In genomic region chr9:114448700-114449099, GRCm38 (mm10) we compare ENCODE assay signal across 33 mouse cellular contexts. TPM values are rescaled to one million over a fixed set of nuclear protein-coding genes. Genes with fewer than 3 reads are reported as not detected.
DNase-seq lines count a peak whose midpoint lies in the region; ATAC-seq and TF ChIP-seq lines count a peak whose summit lies in the region.
"Had no signal": no experiment of that assay in that cellular context is flagged by ENCODE, and none has a peak within 500 bp of the region (broad histone marks: within the 10 kb centered on the region; RNA-seq: fewer than 3 reads in every experiment).

No protein-coding gene starts in this region.

- H3K4me3 ChIP-seq in intestine, embryonic 16.5 days (ENCODE audit: low read length) = no peak overlapping the region
- no peak overlapping the region for H3K4me3 ChIP-seq in intestine, postnatal 0 days (ENCODE audit: low read depth, low read length)
- no peak overlapping the region for H3K4me3 ChIP-seq in lung, embryonic 15.5 days
- no peak overlapping the region for H3K4me3 ChIP-seq in liver, embryonic 14.5 days (ENCODE audit: insufficient read depth in 1 of 2, low read depth in 2 of 2, low read length in 2 of 2)
- H3K4me3 ChIP-seq: embryonic facial prominence, embryonic 12.5 days; hindbrain, embryonic 10.5 days; hindbrain, embryonic 15.5 days; left cerebral cortex, adult 2 months; neural tube, embryonic 12.5 days had no signal

- H3K27me3 ChIP-seq in intestine, embryonic 16.5 days (replicated peaks; ENCODE audit: control insufficient read depth, insufficient read depth, low read length) = no peaks in the 10 kb centered on the region
- no peaks in the 10 kb centered on the region for H3K27me3 ChIP-seq in intestine, postnatal 0 days (replicated peaks; ENCODE audit: control insufficient read depth, insufficient read depth, low read length)
- H3K27me3 ChIP-seq in lung, embryonic 15.5 days = no peaks in the 10 kb centered on the region
- H3K27me3 ChIP-seq in liver, embryonic 14.5 days (ENCODE audit: control insufficient read depth, insufficient read depth, low read length) = no peaks in the 10 kb centered on the region
- H3K27me3 ChIP-seq: embryonic facial prominence, embryonic 12.5 days; hindbrain, embryonic 15.5 days; neural tube, embryonic 12.5 days had no signal

- H3K9me3 ChIP-seq in intestine, embryonic 16.5 days (ENCODE audit: control insufficient read depth, low read length) = no peaks in the 10 kb centered on the region
- H3K9me3 ChIP-seq in intestine, postnatal 0 days (ENCODE audit: control insufficient read depth) = no peaks in the 10 kb centered on the region
- no peaks in the 10 kb centered on the region for H3K9me3 ChIP-seq in lung, embryonic 15.5 days
- H3K9me3 ChIP-seq in liver, embryonic 14.5 days (ENCODE audit: control insufficient read depth, low read length) = no peaks in the 10 kb centered on the region
- H3K9me3 ChIP-seq: embryonic facial prominence, embryonic 12.5 days; hindbrain, embryonic 10.5 days; hindbrain, embryonic 15.5 days; neural tube, embryonic 12.5 days had no signal

- H3K27ac ChIP-seq in intestine, embryonic 16.5 days (ENCODE audit: low read length) = no peak overlapping the region
- no peak overlapping the region for H3K27ac ChIP-seq in intestine, postnatal 0 days (ENCODE audit: low read depth, low read length)
- no peak overlapping the region for H3K27ac ChIP-seq in lung, embryonic 15.5 days
- H3K27ac ChIP-seq in liver, embryonic 14.5 days = no peak overlapping the region
- H3K27ac ChIP-seq: embryonic facial prominence, embryonic 12.5 days; hindbrain, embryonic 10.5 days; hindbrain, embryonic 15.5 days; left cerebral cortex, adult 2 months; neural tube, embryonic 12.5 days had no signal

- TF ChIP-seq EP300 in liver, embryonic 14.5 days (IDR thresholded peaks at IDR 0.05; ENCODE audit: low read depth) = no peak

- H3K4me1 ChIP-seq in intestine, embryonic 16.5 days (ENCODE audit: control insufficient read depth, insufficient read depth, low read length) = no peaks in the 10 kb centered on the region
- no peaks in the 10 kb centered on the region for H3K4me1 ChIP-seq in intestine, postnatal 0 days (replicated peaks; ENCODE audit: control insufficient read depth, insufficient read depth, low read length)
- no peaks in the 10 kb centered on the region for H3K4me1 ChIP-seq in lung, embryonic 15.5 days
- peaks cover 4 to 10% of the 10 kb centered on the region in 2 experiments; a peak in 3 of 4 replicates for H3K4me1 ChIP-seq in liver, embryonic 14.5 days (replicated peaks; ENCODE audit: control insufficient read depth in 2 of 2, insufficient read depth in 2 of 2, low read length in 1 of 2)
- H3K4me1 ChIP-seq: embryonic facial prominence, embryonic 12.5 days; hindbrain, embryonic 10.5 days; hindbrain, embryonic 15.5 days; neural tube, embryonic 12.5 days had no signal

- 0 out of 2 replicates have a peak, but pooled peaks have one; percentile 34 for ATAC-seq in intestine, embryonic 16.5 days
- ATAC-seq in intestine, postnatal 0 days = no peak
- ATAC-seq in lung, embryonic 15.5 days (ENCODE audit: borderline replicate concordance, extremely low read depth, low FRiP score, low TSS enrichment) = peak; percentile 35; the same call in 1 of the 2 replicates
- ATAC-seq in liver, embryonic 14.5 days (ENCODE audit: insufficient read depth) = peak; percentile 71
- ATAC-seq: activated CD4-positive, CD25-positive, alpha-beta regulatory T cell, adult 4 months; forebrain, embryonic 14.5 days; inflammation-experienced regulatory T-cells, adult 6 months; midbrain, embryonic 16.5 days had no signal

- WGBS in intestine, embryonic 16.5 days = 78% methylated on average over 5 of the region's 5 CpGs
- WGBS in intestine, postnatal 0 days = 66% methylated on average over 5 of the region's 5 CpGs
- WGBS in lung, embryonic 15.5 days = 58% methylated on average over 5 of the region's 5 CpGs
- 68% methylated on average over 5 of the region's 5 CpGs for WGBS in liver, embryonic 14.5 days (ENCODE audit: insufficient replicate concordance)

- no peak overlapping the region for H3K9ac ChIP-seq in intestine, embryonic 16.5 days (ENCODE audit: low read depth, low read length)
- H3K9ac ChIP-seq in intestine, postnatal 0 days (ENCODE audit: low read depth, low read length) = no peak overlapping the region
- H3K9ac ChIP-seq in lung, embryonic 15.5 days = no peak overlapping the region
- no peak overlapping the region for H3K9ac ChIP-seq in liver, embryonic 14.5 days (replicated peaks)
- H3K9ac ChIP-seq: embryonic facial prominence, embryonic 12.5 days; hindbrain, embryonic 15.5 days; lung, embryonic 14.5 days; neural tube, embryonic 12.5 days had no signal

- no peak for TF ChIP-seq CTCF in intestine, postnatal 0 days (IDR thresholded peaks at IDR 0.05; ENCODE audit: low read depth)
- no peak for TF ChIP-seq CTCF in liver, embryonic 14.5 days (IDR thresholded peaks at IDR 0.05; ENCODE audit: low read depth)

- DNase-seq in lung, postnatal 25 days (ENCODE audit: low spot score) = no peak
- peak in 2 of 3 experiments; percentile 4 to 24 for DNase-seq in liver, embryonic 14.5 days (ENCODE audit: low read depth in 3 of 3, low spot score in 3 of 3)
- DNase-seq in urinary bladder, postnatal 10 days (ENCODE audit: low spot score) = no peak
- no peak for DNase-seq in adrenal gland, postnatal 4 days (ENCODE audit: low spot score in 2 of 2)
- DNase-seq: adrenal gland, adult 2 months; adrenal gland, postnatal 36 days; cerebellum, adult 2 months; cerebellum, postnatal 25 days; gastrocnemius, postnatal 14 days; heart, postnatal 14 days; kidney, adult 2 months; kidney, postnatal 25 days; lung, embryonic 14.5 days; lung, postnatal 36 days; right cerebral cortex, postnatal 4 days had no signal

- no peaks in the 10 kb centered on the region for H3K36me3 ChIP-seq in intestine, embryonic 16.5 days (ENCODE audit: control insufficient read depth, insufficient read depth, low read length)
- H3K36me3 ChIP-seq in intestine, postnatal 0 days (ENCODE audit: control insufficient read depth, insufficient read depth) = peaks cover 18% of the 10 kb centered on the region; the same call in 1 of the 2 replicates
- no peaks in the 10 kb centered on the region for H3K36me3 ChIP-seq in lung, embryonic 15.5 days
- H3K36me3 ChIP-seq in liver, embryonic 14.5 days (replicated peaks; ENCODE audit: control insufficient read depth, insufficient read depth, low read depth) = no peaks in the 10 kb centered on the region
- H3K36me3 ChIP-seq: embryonic facial prominence, embryonic 12.5 days; hindbrain, embryonic 10.5 days; hindbrain, embryonic 15.5 days; neural tube, embryonic 12.5 days had no signal

- H3K4me2 ChIP-seq in intestine, embryonic 16.5 days (ENCODE audit: low read depth, low read length) = no peak overlapping the region
- no peak overlapping the region for H3K4me2 ChIP-seq in intestine, postnatal 0 days (replicated peaks; ENCODE audit: low read depth)
- no peak overlapping the region for H3K4me2 ChIP-seq in lung, embryonic 15.5 days
- H3K4me2 ChIP-seq in liver, embryonic 14.5 days (ENCODE audit: low read depth) = no peak overlapping the region
- H3K4me2 ChIP-seq: embryonic facial prominence, embryonic 12.5 days; hindbrain, embryonic 15.5 days; lung, embryonic 14.5 days; midbrain, embryonic 11.5 days; neural tube, embryonic 12.5 days had no signal

RNA-seq across cellular contexts. Expression of gene Tmppe, which starts 47.8 kb away (rescaled TPM):
- 31.2 and 40.7 TPM in 2 replicates for polyA plus RNA-seq in intestine, embryonic 16.5 days (2015; fragmentation: Nextera tagmentation; extraction: Ambion mirVana)
- 25.7 and 30.0 TPM in 2 replicates for polyA plus RNA-seq in intestine, postnatal 0 days (2015; fragmentation: Nextera tagmentation; extraction: Ambion mirVana)
- 9.5 and 10.1 TPM in 2 replicates for polyA plus RNA-seq in lung, embryonic 15.5 days (2015; fragmentation: Nextera tagmentation; extraction: Ambion mirVana)
- 1.2 TPM in 2 replicates for polyA plus RNA-seq in liver, embryonic 14.5 days (2012; rRNA removed)
- 0.36 and 0.62 TPM in 2 replicates for polyA plus RNA-seq in liver, embryonic 14.5 days (2014; fragmentation: Nextera tagmentation; extraction: Ambion mirVana)
- 10 to 100 TPM; 10.6 to 10.8 TPM for total RNA-seq in adrenal gland, postnatal 4 days (2021)

RNA-seq across cellular contexts. Expression of gene Glb1, which starts 47.8 kb away (rescaled TPM):
- 295 and 399 TPM in 2 replicates for polyA plus RNA-seq in intestine, embryonic 16.5 days (2015; fragmentation: Nextera tagmentation; extraction: Ambion mirVana)
- polyA plus RNA-seq in intestine, postnatal 0 days (2015; fragmentation: Nextera tagmentation; extraction: Ambion mirVana) = 491 and 524 TPM in 2 replicates
- polyA plus RNA-seq in lung, embryonic 15.5 days (2015; fragmentation: Nextera tagmentation; extraction: Ambion mirVana) = 42.6 and 47.7 TPM in 2 replicates
- 10.2 and 10.5 TPM in 2 replicates for polyA plus RNA-seq in liver, embryonic 14.5 days (2012; rRNA removed)
- polyA plus RNA-seq in liver, embryonic 14.5 days (2014; fragmentation: Nextera tagmentation; extraction: Ambion mirVana) = 13.1 TPM in 2 replicates
- total RNA-seq in adrenal gland, postnatal 4 days (2021) = 10 to 100 TPM; 38.7 to 45.5 TPM

RNA-seq across cellular contexts. Expression of gene Ccr4, which starts 56.0 kb away (rescaled TPM):
- polyA plus RNA-seq in intestine, embryonic 16.5 days (2015; fragmentation: Nextera tagmentation; extraction: Ambion mirVana) = 1.9 and 2.5 TPM in 2 replicates
- polyA plus RNA-seq in intestine, postnatal 0 days (2015; fragmentation: Nextera tagmentation; extraction: Ambion mirVana) = 2.3 TPM in 2 replicates
- polyA plus RNA-seq in lung, embryonic 15.5 days (2015; fragmentation: Nextera tagmentation; extraction: Ambion mirVana) = 0.37 TPM in 1 of 2 replicates, not detected in the other
- polyA plus RNA-seq in liver, embryonic 14.5 days (2012; rRNA removed) = not detected in 2 replicates
- polyA plus RNA-seq in liver, embryonic 14.5 days (2014; fragmentation: Nextera tagmentation; extraction: Ambion mirVana) = not detected in 2 replicates
- total RNA-seq in adrenal gland, postnatal 4 days (2021) = not detected
- total RNA-seq: adrenal gland, adult 2 months; adrenal gland, postnatal 36 days; gastrocnemius, postnatal 14 days; granulocyte monocyte progenitor cell, adult 5-6 weeks; layer of hippocampus, adult 18-20 months; layer of hippocampus, postnatal 10 days; left cerebral cortex, adult 2 months; left cerebral cortex, postnatal 25 days had no signal
- polyA plus RNA-seq: adrenal gland, adult 2 months; cerebellum, adult 2 months; embryonic facial prominence, embryonic 12.5 days; forebrain, embryonic 14.5 days; heart, embryonic 14.5 days; hindbrain, embryonic 10.5 days; hindbrain, embryonic 15.5 days; lung, embryonic 14.5 days; midbrain, embryonic 11.5 days; midbrain, embryonic 16.5 days; neural tube, embryonic 12.5 days had no signal

RNA-seq across cellular contexts. Expression of gene Crtap, which starts 58.2 kb away (rescaled TPM):
- 98.2 and 104 TPM in 2 replicates for polyA plus RNA-seq in intestine, embryonic 16.5 days (2015; fragmentation: Nextera tagmentation; extraction: Ambion mirVana)
- polyA plus RNA-seq in intestine, postnatal 0 days (2015; fragmentation: Nextera tagmentation; extraction: Ambion mirVana) = 57.3 and 58.3 TPM in 2 replicates
- 153 and 159 TPM in 2 replicates for polyA plus RNA-seq in lung, embryonic 15.5 days (2015; fragmentation: Nextera tagmentation; extraction: Ambion mirVana)
- 12.8 and 13.1 TPM in 2 replicates for polyA plus RNA-seq in liver, embryonic 14.5 days (2012; rRNA removed)
- polyA plus RNA-seq in liver, embryonic 14.5 days (2014; fragmentation: Nextera tagmentation; extraction: Ambion mirVana) = 13.7 and 19.6 TPM in 2 replicates
- 100 to 1,000 TPM; 155 to 160 TPM for total RNA-seq in adrenal gland, postnatal 4 days (2021)

Comparison
In these comparisons a context has a peak if more than half of its experiments do, and no peak if none do; other contexts are left out.
1. DNase-seq: peak in liver, embryonic 14.5 days (2 of 3); none in lung, postnatal 25 days (single experiment), urinary bladder, postnatal 10 days (single experiment) and adrenal gland, postnatal 4 days (0 of 2).